Mouse (Mus musculus) mouse embryonic stem cell (cell line): ENCODE data around the gene Ocrl.

Source experiments
- in situ Hi-C, 2 experiments: fragments of 300-500 bp; cut with MboI; formaldehyde crosslinking; loops; 1 replicate in 1 of 2; 3 replicates in 1 of 2; pipeline ENCODE4 v1.14.3; 2019 to 2020; ENCODE audit warnings: low sequenced_read_pairs in 2 of 2, low pct_unique_long_range_greater_than_20kb in 1 of 2, mixed read lengths in 1 of 2; ENCODE audit not compliant: unreplicated experiment in 1 of 2

Gene Ocrl

DNA sequence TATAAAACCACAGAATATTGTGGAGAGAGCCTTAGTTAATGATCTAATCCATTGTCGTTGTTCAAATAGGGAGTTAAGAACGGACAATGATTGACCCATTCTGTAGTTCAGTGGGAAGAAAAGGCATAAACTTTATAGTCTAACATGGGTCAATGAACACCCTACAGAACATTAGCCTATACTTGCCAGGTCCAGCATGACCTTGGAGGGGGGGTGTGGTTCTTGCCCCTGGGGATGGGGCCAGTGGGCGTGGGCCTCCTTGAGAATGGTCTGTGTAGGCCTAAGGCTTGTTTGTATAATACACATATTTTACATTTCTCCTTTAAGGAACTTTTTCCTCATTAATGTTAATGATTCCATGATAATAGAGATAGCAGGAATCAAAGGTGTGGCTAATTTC, 58.7 kb downstream of the Ocrl start:
- in situ Hi-C loops = no loop called here

DNA sequence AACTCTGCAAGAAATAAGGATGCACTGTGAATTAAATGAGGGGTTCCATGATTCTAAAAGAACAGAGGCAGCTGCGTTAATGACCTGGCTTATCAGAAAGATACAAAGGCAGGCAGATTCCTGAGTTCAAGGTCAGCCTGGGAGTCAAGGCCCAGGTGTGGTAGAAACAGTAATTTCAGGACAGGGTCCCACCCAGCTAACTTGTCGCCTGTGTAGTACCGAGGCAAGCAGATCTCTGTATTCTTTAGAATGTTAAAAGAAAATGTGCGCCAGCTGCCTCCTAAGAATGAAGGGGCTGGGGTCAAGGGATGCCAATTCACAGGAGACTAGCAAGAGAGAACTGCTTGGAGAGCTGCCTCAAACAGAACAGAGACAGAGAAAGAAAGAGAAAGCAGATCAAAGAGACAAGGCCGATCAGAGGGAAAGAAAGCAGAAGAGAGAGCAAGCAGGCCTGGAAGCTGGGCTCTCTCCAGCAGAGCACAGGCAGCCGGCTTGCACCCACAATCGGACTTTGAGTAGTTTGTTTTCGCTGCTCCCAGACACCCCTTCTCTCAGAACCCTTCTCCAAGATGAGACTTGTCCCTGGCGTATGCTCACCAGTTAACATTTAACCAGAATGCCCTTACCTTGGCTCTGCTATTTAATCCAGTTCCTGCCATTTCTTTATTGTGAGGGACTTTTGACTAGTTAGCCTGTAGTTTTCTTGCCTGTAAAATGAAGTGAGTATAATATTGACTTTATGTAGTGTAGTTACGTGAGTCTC, 59.4 kb downstream of the Ocrl start:
- in situ Hi-C loops = no loop called here

DNA sequence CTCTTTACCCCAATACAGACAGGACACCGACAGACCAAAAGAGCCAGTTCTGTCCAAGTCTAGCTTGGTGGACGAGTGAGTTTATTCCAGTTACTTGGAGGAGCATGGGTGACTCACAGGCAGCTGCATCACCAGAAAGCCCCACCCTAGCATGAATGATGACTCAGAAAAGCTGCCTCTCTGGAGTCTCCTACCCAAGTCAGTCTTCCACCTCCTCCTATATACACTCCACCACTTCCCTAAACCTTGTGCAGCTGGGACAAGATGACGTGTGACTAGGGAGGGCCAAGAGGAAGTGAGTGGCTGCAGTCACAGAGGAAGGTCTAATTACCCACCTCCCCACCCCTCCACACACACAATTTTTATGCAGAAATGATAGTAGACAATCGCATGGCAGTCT, 64.4 kb downstream of the Ocrl start:
- in situ Hi-C loops = no loop called here

DNA sequence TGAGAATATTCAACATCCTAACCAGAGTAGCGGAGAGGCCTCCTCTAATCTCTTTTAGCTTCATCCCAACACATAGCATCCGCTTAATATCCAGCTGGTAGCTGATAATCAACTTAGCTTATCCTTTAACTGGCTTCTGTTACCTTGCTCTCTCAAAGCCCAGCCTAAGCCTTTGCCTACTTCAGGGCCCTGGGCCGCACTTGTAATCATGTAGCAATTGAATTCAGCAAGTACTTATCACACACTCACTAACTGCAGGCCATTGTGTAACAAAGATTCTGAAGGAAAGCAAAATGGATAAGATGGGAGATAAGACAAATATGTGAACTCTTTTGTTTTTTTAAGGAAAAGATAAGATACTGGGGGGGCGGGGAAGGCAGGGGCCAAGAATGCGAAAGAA, 64.9 kb downstream of the Ocrl start:
- in situ Hi-C loops = no loop called here

DNA sequence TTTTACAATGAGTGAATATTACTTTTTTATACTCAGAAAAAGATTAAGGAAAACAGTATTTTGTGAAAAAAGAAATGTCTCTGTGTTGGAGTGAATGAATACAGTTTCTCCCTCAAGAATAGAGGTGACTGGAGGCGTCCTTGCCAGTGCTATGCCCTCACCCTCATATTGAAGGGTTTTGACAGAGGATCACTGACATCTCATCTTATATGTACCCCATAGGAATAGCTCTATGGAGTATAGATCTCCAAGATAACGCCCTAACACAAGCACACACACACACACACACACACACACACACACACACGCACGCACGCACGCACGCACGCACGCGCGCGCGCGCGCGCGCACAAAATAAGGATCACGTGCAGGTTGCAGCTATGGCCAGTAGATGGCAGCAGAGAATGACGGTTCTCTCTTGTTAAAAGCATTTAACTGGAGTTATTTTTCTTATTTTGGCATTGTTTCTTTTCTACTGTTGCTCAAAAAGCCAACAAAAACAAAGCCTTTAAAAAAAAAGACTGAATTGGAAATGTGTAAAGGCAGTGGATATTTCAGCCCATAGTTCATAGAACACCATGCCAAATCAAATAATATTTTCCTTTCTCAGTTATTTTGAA, 72.9 kb downstream of the Ocrl start:
- in situ Hi-C loops = no loop called here

DNA sequence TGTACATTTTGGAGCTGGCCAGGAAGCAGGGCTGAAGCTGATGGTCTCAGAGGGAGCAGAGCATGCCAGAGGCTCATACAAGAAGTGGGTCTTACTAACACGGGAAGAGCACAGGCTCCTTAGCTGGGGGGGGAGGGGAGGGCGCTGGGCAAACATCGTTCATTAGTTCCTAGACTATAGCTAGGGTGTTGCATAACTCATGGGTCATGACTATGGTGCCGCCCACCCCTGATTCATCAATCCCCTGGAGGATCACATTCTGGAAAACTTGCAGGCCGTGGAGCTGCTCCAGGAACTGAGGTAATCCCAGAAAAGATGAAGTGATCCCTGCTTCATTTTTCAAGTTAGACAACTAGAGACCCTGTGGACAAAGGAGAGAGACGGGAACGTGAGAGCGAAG, 75.8 kb downstream of the Ocrl start:
- in situ Hi-C loops = no loop called here

DNA sequence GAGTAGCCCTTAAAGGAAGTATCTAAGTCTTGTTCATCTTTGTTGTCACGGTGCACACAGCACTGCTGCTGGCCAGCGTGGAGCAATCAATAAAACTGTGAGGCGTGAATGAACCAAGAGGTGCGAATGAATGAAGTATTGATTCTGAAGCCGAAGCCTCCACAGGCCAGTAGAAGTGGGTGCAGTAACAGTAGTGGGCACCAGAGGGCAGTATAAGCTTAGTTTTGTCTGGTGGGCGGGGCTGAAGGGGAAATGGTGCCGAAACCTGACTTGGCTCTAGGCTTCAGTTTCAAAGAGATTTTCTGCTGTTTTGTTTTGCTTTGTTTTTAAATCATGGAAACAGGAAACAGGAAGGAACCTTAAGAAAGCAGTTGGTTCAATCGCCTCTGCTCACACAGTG, 80.4 kb downstream of the Ocrl start:
- in situ Hi-C loops = loop anchor here (10.0 kb wide), 2 partner anchors 112 to 412 kb away; partner anchors contain the start of gene Xpnpep2 (in 1 of the 2)

DNA sequence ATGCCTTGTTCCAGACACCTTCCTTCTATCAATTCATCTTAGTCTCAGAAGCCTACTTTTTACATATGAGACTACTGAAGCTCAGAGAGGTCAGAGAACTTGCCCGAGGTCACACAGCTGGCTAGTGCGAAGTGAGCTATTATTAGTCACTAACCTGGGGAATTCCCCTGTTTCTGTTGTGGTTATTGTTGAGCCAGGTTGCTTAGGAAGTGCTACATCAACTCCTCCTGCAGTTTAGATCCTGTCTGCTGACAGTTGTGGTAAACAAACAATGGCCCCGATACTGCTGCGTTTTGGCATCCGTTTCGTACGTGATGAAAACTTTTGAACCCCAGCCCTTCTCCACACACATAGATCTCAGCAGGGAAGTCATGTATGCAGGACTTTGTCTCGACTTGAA, 86.2 kb downstream of the Ocrl start:
- in situ Hi-C loops = loop anchor here (10.0 kb wide), 2 partner anchors 106 to 406 kb away; partner anchors contain the start of gene Xpnpep2 (in 1 of the 2)

DNA sequence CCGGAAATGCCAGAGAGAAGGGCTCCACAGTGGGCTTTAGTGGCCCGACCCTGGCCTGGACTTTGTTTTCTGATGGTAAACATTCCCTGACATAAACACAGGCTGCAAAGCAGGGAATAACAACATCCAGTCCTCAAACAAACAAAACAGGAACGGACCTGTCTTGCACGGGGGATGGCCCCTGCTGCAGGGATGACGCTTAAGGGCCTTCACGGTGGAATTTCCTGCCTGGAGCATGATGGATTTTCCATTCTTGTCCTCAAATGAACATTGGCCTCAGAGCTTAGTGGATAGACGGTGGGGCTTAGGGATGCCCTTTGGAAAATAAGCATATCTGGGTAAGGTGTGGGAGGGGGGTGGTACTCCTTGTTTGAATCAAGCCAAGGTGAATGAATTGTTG, 89.0 kb downstream of the Ocrl start:
- in situ Hi-C loops = loop anchor here in 1 of 2 experiments (25.0 kb wide), 1 partner anchor 411 kb away; no protein-coding TSS in a partner anchor

DNA sequence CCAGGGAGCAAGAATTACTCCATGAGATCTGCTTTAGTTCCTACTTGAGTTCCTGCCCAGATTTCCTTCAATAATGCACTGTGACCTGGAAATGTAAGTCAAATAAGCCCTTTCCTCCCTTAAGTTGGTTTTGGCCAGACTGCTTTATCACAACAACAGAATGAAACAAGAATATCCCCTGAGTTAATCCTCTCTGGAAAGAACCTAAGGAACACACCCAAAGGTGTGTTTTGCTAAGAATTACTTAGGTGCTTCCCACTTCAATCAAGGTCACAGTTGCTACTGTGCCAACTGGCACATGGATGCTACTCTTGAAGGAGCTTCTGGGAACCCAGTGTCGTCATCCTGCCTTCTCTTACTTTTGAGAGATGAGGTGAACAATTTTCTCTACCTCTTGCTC, 92.6 kb downstream of the Ocrl start:
- in situ Hi-C loops = loop anchor here in 1 of 2 experiments (25.0 kb wide), 1 partner anchor 408 kb away; no protein-coding TSS in a partner anchor

DNA sequence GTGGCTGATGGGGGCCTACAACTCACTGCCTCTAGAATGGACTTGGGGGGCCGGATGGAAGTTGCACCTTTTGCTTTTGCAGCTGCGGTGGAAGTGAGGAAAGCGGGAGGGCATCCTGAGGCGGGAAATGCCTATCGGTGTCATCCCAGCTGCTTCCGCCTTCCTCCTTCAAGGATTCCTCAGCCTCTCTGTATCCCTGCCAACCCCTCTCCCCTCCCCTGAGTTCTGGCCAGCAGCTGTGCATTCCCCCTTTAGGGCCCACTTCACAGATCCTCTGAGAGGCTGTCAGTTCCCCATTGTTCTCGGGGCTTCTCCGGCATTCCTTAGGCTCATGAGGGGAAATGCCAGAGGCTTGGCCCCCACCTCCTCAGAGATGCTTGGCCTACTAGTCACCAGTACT, 93.9 kb downstream of the Ocrl start:
- in situ Hi-C loops = loop anchor here in 1 of 2 experiments (25.0 kb wide), 1 partner anchor 406 kb away; no protein-coding TSS in a partner anchor

DNA sequence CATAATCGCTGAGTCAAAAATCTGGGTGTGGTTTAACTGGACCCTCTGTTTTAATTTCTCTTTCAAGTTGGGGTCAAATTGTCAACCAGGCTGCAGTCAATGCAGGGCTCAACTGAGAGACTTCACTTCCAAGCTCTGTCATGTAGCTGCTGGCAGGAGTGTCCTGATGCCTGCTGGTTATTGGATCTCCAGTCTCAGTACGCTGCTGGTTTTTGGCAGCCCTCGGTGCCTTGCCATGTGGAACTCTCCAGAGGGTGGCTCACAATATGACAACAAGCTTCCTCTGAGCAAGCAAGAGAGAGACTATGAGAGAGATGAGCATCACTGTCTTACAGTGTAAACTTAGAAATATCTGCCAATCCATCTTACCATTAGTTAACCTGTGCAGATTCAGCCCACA, 99.5 kb downstream of the Ocrl start:
- in situ Hi-C loops = loop anchor here in 1 of 2 experiments (25.0 kb wide), 1 partner anchor 401 kb away; no protein-coding TSS in a partner anchor
